Mouse (Mus musculus): ENCODE measurements at regions not wholly inside any gene's neighbourhood (a gene's known extent, or its start where the extent isn't known, plus 50 kb on each side); places are given as distances from the start of the nearest gene placed in this dataset.

DNA sequence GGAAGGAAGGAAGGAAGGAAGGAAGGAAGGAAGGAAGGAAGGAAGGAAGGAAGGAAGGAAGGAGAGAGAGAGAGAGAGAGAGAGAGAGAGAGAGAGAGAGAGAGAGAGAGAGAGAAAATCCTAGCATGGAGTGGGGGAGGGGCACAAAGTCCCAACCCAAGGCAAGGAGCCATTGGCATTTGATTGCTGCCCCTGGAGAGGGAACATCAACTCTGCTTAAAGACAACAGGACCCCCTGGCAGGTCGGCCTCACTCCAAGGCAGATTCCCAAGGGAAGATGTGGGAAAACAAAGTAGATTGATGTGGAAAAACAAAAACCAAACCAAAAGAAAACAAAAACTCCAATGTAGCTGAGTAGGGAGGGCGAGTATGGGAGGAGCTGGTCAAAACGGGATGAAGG, 49.9 kb upstream of the Fzd10 start:
- DNase-seq (ENCODE audit: low spot score in 2 of 2) = no peak

DNA sequence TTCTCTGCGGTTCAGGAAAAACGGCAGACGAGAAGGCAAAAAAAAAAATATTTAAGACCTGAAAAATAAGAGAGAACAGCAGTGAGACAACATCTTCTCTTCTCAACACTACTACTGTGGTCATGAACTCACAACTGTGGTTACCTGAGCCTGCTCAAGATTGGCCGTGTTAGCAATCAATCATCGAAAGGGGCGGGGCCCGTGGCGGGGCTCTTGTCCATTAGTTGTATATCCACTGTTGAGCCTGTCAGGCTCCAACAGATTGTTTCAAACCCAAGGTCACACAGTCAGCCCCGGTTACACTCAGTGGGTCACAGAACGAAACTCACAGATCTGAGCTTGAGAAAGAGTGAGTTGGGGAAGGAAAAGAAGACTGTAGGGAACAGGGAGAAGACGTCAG, 50.8 kb upstream of the Fzd10 start:
- DNase-seq (ENCODE audit: low spot score in 2 of 2) = no peak

GRCm38 (mm10) chr5:128542049-128542448, 58.6 kb upstream of the Fzd10 start:
- no peak for DNase-seq (ENCODE audit: low spot score in 2 of 2)

GRCm38 (mm10) chr5:128538646-128539045, 62.0 kb upstream of the Fzd10 start:
- no peak for DNase-seq (ENCODE audit: low spot score in 2 of 2)

GRCm38 (mm10) chr5:128537218-128537617, 63.4 kb upstream of the Fzd10 start:
- DNase-seq (ENCODE audit: low spot score in 2 of 2) = no peak

DNA sequence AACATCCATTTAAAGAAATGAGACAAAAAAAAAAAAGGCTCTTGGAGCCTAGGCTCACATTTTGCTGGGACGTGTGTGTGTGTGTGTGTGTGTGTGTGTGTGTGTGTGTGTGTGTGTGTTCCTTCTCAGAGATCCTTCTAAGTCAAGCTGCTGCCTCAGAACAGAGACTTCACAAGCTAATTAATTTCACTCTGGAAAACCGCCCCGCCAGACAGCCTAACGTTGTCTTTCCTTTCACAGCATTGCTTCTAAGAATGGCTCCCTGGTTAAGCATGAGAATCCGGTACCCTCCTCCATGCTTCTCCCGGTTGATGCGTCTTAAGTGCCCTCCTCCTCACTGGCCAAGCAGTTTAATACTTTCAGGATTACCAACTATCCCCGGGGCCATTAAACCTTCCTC, 64.3 kb upstream of the Fzd10 start:
- no peak for DNase-seq (ENCODE audit: low spot score in 2 of 2)

GRCm38 (mm10) chr5:128527241-128527640, 73.4 kb upstream of the Fzd10 start:
- peak in 1 of 2 experiments; percentile 14 for DNase-seq (ENCODE audit: low spot score in 2 of 2)

DNA sequence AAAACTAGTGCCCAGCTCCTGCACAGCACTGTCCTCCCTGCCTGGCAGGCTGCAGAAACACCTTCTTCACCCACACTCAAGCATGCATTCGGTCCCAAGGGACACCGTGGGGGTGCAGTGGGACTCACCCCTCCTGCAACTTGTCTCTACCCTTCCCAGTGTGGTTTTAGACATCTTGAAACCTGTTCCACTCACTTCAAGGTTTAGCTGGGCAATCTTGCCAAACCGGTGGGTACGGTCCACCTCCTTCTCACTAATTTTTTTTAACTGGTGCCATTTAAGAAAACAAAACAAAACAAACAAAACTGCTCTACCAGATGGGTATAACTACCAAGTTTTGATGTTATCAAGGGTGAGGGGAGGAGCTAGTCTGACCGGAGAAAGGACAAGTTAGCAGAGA, 74.2 kb upstream of the Fzd10 start:
- peak; percentile 67 for DNase-seq (ENCODE audit: low spot score in 2 of 2)

GRCm38 (mm10) chr5:128524377-128525280, 76.0 kb upstream of the Fzd10 start:
- DNase-seq (ENCODE audit: low spot score in 2 of 2) = peak in 1 of 2 experiments; percentile 5

DNA sequence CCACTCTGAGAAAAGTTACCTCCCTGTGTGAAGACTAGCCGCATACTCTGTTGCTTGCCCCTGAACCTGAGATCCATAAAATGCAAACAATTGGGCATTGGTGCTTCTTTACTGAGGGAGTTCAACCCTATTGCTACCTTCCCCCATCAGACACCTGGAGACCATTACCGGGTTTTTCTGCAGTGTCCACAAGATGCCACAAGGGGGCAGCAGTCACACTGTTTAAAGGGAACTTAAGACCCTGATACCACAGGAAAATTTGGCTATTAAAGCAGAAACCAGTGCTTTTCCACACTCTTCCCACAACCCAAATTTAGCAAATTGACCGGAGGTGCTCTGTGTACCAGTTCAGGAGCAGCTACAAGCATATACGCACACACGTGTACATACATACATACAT, 78.0 kb upstream of the Fzd10 start:
- DNase-seq (ENCODE audit: low spot score in 2 of 2) = peak; percentile 25 to 36

DNA sequence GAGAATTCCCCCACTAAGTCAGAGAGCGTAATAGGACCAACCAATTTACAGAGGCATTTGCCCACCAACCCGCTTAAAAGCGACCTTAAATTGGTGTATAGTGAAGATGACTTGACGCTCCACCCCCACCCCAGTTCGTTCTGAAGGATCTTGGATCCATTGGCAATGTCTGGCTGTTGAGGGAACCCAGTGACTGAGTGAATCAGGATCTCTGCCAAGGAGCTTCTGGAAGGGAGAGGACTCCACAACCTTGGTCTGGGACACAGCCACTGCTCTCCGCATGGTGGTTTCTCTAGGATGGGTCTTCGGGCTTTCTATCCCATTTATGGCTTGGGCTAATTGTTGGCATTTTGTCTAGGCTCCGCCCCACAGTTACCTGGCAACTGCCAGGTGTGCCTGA, 83.3 kb upstream of the Fzd10 start:
- no peak for DNase-seq (ENCODE audit: low spot score in 2 of 2)

DNA sequence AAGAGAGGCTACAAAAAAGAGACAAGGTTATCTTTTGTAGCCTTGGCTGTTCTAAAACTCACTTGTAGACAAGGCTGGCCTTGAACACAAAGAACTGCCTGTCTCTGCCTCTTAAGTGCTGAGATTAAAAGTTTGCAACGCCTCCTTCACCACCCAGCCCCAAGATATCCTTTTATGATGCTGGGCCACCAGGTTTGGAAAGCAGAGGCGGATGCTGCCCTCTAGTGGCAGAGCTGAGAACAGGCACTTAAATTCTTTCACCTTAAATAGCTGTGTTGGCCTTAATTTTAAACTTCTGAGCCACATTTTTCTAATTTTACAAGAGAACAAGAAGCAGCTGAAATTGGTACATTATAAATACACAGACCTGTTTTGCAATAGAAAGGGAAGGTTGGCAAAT, 82.5 kb upstream of the Tmem132d start:
- DNase-seq (ENCODE audit: low spot score in 2 of 2) = no peak

- DNase-seq (ENCODE audit: low spot score in 2 of 2) = no peak
Observed at GRCm38 (mm10) chr5:128513261-128513660, 80.4 kb upstream of the Tmem132d start.

- DNase-seq (ENCODE audit: low spot score in 2 of 2) = no peak
Observed at GRCm38 (mm10) chr5:128512606-128513005, 79.7 kb upstream of the Tmem132d start.

DNA sequence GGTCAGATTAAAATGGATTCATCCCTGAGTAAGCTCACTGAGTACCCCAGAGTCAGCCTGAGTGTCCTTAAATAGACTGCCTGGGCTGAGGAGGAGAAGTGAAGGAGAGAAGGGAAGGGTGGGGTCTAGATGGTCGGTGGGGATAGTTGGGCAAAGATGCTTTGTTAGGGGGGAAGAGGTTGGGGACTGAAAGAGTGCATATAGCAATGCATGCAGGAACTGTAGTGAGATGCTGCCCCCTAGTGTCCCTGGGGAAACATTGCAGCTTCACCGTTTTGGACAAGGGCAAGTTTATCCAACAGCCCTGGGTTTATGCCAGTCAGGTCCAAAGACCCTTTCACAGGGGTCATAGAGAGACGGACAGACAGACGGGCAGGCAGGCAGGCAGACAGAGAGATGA, 71.6 kb upstream of the Tmem132d start:
- DNase-seq (ENCODE audit: low spot score in 2 of 2) = peak in 1 of 2 experiments; percentile 7

GRCm38 (mm10) chr5:128499488-128499887, 66.6 kb upstream of the Tmem132d start:
- DNase-seq (ENCODE audit: low spot score in 2 of 2) = no peak

DNA sequence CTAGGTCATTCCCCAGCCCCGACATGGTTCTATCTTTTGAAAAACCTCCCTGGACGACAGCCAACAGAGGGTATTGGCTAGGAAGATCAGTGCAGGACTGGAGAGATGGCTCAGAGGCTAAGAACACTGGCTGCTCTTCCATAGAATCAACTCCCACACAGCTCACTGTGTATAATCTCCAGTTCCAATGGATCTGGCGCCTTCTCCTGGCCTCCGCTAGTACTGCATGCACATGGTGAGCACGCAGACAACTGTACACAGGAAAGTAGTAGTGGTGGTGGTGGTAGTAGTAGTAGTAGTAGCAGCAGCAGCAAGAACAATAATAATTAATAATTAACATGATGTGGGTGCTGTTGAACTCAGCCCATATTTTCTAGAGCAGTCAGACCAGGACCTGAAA, 66.2 kb upstream of the Tmem132d start:
- DNase-seq (ENCODE audit: low spot score in 2 of 2) = no peak

GRCm38 (mm10) chr5:128492541-128492940, 59.7 kb upstream of the Tmem132d start:
- DNase-seq (ENCODE audit: low spot score in 2 of 2) = no peak

DNA sequence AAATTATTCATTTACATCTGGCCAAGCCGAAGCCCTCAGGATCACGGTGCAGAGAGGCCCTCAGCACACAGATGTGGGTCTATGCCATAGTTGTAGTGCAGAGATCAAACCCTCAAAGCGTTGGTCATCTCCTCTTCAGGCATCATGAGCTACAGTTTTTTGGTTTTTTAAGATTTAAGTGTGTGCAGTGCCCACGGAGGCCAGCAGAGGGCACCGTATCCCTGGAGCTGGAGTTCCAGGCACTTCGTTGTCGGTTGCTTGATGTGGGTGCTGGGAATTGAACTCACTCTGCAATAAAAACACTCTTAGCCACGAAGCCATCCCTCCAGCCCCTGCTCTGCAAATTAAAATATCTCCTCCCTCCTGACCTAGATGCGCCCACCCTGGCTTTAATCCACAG, 58.3 kb upstream of the Tmem132d start:
- DNase-seq (ENCODE audit: low spot score in 2 of 2) = peak in 1 of 2 experiments; percentile 4

DNA sequence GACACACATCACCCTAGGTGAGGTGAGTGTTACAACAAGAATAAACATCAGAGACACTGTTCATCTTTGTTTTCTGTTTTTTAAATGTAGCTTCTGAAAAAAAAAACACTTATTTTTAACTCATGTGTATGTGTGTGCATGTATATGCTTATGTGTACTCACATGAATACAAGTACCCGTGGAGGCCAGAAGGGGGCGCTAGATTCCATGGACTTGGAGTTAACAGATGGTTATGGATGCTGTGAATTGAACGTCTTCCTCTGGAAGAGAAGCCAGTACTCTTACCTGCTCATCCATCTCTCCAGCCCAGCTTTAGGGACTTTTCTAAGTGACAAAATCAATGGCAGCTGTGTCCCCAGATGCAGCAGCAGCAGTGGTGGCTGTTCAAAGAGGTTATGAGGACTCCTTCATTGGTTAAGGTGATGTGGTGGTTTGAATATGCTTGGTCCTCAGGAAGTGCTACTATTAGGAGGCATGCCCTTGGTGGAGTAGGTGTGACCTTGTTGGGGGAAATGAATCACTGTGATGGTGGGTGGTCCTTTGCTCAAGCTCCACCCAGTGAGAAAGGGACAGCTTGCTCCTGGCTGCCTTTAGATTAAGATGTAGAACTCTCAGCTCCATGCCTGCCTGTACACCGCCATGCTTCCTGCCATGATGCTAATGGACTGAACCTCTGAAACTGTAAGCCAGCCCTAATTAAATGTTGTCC, 56.1 kb upstream of the Tmem132d start:
- DNase-seq (ENCODE audit: low spot score in 2 of 2) = no peak

- no peak for DNase-seq (ENCODE audit: low spot score in 2 of 2)
Observed at GRCm38 (mm10) chr5:128487371-128487770, 54.5 kb upstream of the Tmem132d start.

- DNase-seq (ENCODE audit: low spot score in 2 of 2) = no peak
Observed at GRCm38 (mm10) chr5:128484116-128484515, 51.2 kb upstream of the Tmem132d start.

GRCm38 (mm10) chr5:128483441-128483810, 50.5 kb upstream of the Tmem132d start:
- no peak for DNase-seq (ENCODE audit: low spot score in 2 of 2)

Data from urinary bladder, postnatal 36 days (tissue).